In genomic region chr10:107276647-107277046, GRCm38 (mm10) we compare ENCODE assay signal across 13 mouse cellular contexts.
DNase-seq lines count a peak whose midpoint lies in the region; ATAC-seq lines count a peak whose summit lies in the region.
"Had no signal": no experiment of that assay in that cellular context is flagged by ENCODE, and none has a peak within 500 bp of the region (broad histone marks: within the 10 kb centered on the region; RNA-seq: fewer than 3 reads in every experiment).

No protein-coding gene starts in this region.

- no peak for ATAC-seq in cerebellum, adult (ENCODE audit: insufficient number of reproducible peaks, low FRiP score, low TSS enrichment)
- ATAC-seq: CD4-positive, CD25-positive, alpha-beta regulatory T cell, adult 4 months; forebrain, embryonic 15.5 days; intestine, embryonic 16.5 days had no signal

- DNase-seq in cerebellum, adult 8-10 months = peak; percentile 29
- peak; percentile 4 for DNase-seq in urinary bladder, postnatal 25 days (ENCODE audit: low spot score)
- DNase-seq in urinary bladder, postnatal 4 days (ENCODE audit: low spot score in 2 of 2) = no peak
- DNase-seq in brain, adult 2 months (ENCODE audit: low read depth, low spot score) = peak; percentile 48
- DNase-seq in B cell, adult 2 months = no peak
- DNase-seq: adrenal gland, adult 2 months; adrenal gland, postnatal 25 days; heart, adult 11 months; heart, postnatal 36 days had no signal

Comparison
In these comparisons a context has a peak if more than half of its experiments do, and no peak if none do; other contexts are left out.
1. DNase-seq: peak in cerebellum, adult 8-10 months (single experiment), urinary bladder, postnatal 25 days (single experiment) and brain, adult 2 months (single experiment); none in urinary bladder, postnatal 4 days (0 of 2) and B cell, adult 2 months (0 of 2).